Mouse (Mus musculus) kidney, adult 2 months (tissue): ENCODE measurements at regions not wholly inside any gene's neighbourhood (a gene's known extent, or its start where the extent isn't known, plus 50 kb on each side); places are given as distances from the start of the nearest gene placed in this dataset.

Experiments
- CTCF ChIP-seq: fragments of 200-500 bp; conservative IDR thresholded peaks from 2 replicates; pipeline ENCODE4 v1.5.1; 2011; ENCODE audit warnings: low read depth, mild to moderate bottlenecking, control low read depth, low read length, moderate library complexity, mixed read lengths; ENCODE audit not compliant: insufficient read depth, insufficient read length
- POLR2A ChIP-seq: fragments of 200-500 bp; IDR thresholded peaks from one replicate; pipeline ENCODE4 v1.6.1; 2011; ENCODE audit warnings: low read depth, low read length, control low read depth

DNA sequence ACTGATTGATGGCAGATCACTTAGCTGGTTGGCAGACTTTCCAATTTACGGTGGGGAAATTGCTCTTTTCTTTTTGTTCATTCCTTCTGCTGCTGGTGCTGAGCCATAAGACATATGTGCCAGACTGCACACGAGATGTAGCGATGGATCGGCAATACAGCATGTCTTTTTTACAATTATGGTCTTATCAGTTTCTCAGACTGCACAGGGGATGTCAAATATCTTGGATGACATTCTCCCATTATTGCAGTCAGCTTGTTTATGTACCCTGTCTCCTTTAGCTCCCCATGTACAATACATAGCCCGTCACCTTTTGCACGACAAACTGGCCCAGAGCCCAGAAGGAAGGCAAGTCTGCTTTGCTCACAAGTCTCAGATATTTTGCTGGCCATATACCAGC lies 976.3 kb upstream of the Got2 start:
- TF ChIP-seq POLR2A (no peak), CTCF (no peak)
